19 mouse cellular contexts compared by ENCODE assay signal in genomic region chr1:120817563-120817962, GRCm38 (mm10).
DNase-seq lines count a peak whose midpoint lies in the region; ATAC-seq and TF ChIP-seq lines count a peak whose summit lies in the region.
"Had no signal": no experiment of that assay in that cellular context is flagged by ENCODE, and none has a peak within 500 bp of the region (broad histone marks: within the 10 kb centered on the region; RNA-seq: fewer than 3 reads in every experiment).

No protein-coding gene starts in this region.

- no peaks in the 10 kb centered on the region for H3K27me3 ChIP-seq in hindbrain, embryonic 16.5 days (replicated peaks; ENCODE audit: control insufficient read depth, insufficient read depth, low read length)
- H3K27me3 ChIP-seq in hindbrain, embryonic 12.5 days: no peaks in the 10 kb centered on the region
- H3K27me3 ChIP-seq in neural tube, embryonic 15.5 days (replicated peaks): no peaks in the 10 kb centered on the region
- H3K27me3 ChIP-seq: embryonic facial prominence, embryonic 15.5 days; liver, embryonic 12.5 days; midbrain, embryonic 12.5 days had no signal

- H3K4me2 ChIP-seq in hindbrain, embryonic 16.5 days (ENCODE audit: low read length): no peak overlapping the region
- H3K4me2 ChIP-seq in hindbrain, embryonic 12.5 days (replicated peaks): no peak overlapping the region
- no peak overlapping the region for H3K4me2 ChIP-seq in neural tube, embryonic 15.5 days
- H3K4me2 ChIP-seq: embryonic facial prominence, embryonic 15.5 days; limb, embryonic 13.5 days; liver, embryonic 12.5 days; midbrain, embryonic 12.5 days had no signal

- intact Hi-C loops in heart, postnatal 10 days (cut with DNase I): loop anchor here (5.0 kb wide), 1 partner anchor 210 kb away; no protein-coding TSS in a partner anchor

- no peak overlapping the region for H3K27ac ChIP-seq in hindbrain, embryonic 16.5 days (ENCODE audit: low read depth, low read length)
- H3K27ac ChIP-seq in hindbrain, embryonic 12.5 days: no peak overlapping the region
- no peak overlapping the region for H3K27ac ChIP-seq in neural tube, embryonic 15.5 days (replicated peaks)
- H3K27ac ChIP-seq: embryonic facial prominence, embryonic 15.5 days; limb, embryonic 13.5 days; liver, embryonic 12.5 days; midbrain, embryonic 12.5 days had no signal

- peak; percentile 62; the same call in 1 of the 2 replicates for ATAC-seq in hindbrain, embryonic 16.5 days
- no peak for ATAC-seq in hindbrain, embryonic 12.5 days (ENCODE audit: low FRiP score)
- peak; percentile 69; the same call in 1 of the 2 replicates for ATAC-seq in neural tube, embryonic 15.5 days (ENCODE audit: low FRiP score)
- ATAC-seq: liver, embryonic 12.5 days had no signal

- no peaks in the 10 kb centered on the region for H3K36me3 ChIP-seq in hindbrain, embryonic 16.5 days (ENCODE audit: control insufficient read depth, insufficient read depth, low read length)
- no peaks in the 10 kb centered on the region for H3K36me3 ChIP-seq in hindbrain, embryonic 12.5 days
- H3K36me3 ChIP-seq in neural tube, embryonic 15.5 days: no peaks in the 10 kb centered on the region
- H3K36me3 ChIP-seq: embryonic facial prominence, embryonic 15.5 days; limb, embryonic 13.5 days; liver, embryonic 12.5 days; midbrain, embryonic 12.5 days had no signal

- no peak overlapping the region for H3K4me3 ChIP-seq in hindbrain, embryonic 16.5 days (ENCODE audit: low read length)
- H3K4me3 ChIP-seq in hindbrain, embryonic 12.5 days: no peak overlapping the region
- no peak overlapping the region for H3K4me3 ChIP-seq in neural tube, embryonic 15.5 days (replicated peaks)
- H3K4me3 ChIP-seq: embryonic facial prominence, embryonic 15.5 days; limb, embryonic 13.5 days; liver, embryonic 12.5 days; midbrain, embryonic 12.5 days had no signal

- H3K9ac ChIP-seq in hindbrain, embryonic 16.5 days (ENCODE audit: low read depth, low read length): no peak overlapping the region
- no peak overlapping the region for H3K9ac ChIP-seq in hindbrain, embryonic 12.5 days
- H3K9ac ChIP-seq in neural tube, embryonic 15.5 days (replicated peaks): no peak overlapping the region
- H3K9ac ChIP-seq: embryonic facial prominence, embryonic 15.5 days; limb, embryonic 13.5 days; liver, embryonic 12.5 days; midbrain, embryonic 12.5 days had no signal

- DNase-seq in Muller cell, postnatal 12 days (ENCODE audit: inconsistent ontology term): peak; percentile 57
- DNase-seq in brain, embryonic 14.5 days (ENCODE audit: low read depth): peak; percentile 89
- no peak for DNase-seq in spleen, postnatal 36 days (ENCODE audit: low spot score in 2 of 2)
- DNase-seq in heart, postnatal 10 days: no peak
- DNase-seq: adrenal gland, postnatal 14 days; cerebellum, adult 8-10 months; heart, postnatal 36 days; kidney, adult 11 months; layer of hippocampus, adult 9-11 months; lung, adult 18-20 months; lung, postnatal 14 days; thymus, postnatal 14 days had no signal

- WGBS in hindbrain, embryonic 16.5 days: 15% methylated on average over 1 of the region's 1 CpGs
- 22% methylated on average over 1 of the region's 1 CpGs for WGBS in hindbrain, embryonic 12.5 days
- WGBS in neural tube, embryonic 15.5 days: 18% methylated on average over 1 of the region's 1 CpGs

- TF ChIP-seq CTCF in brain, embryonic 14.5 days (IDR thresholded peaks at IDR 0.05; ENCODE audit: borderline replicate concordance, extremely low read depth, insufficient read depth, insufficient read length): no peak

- TF ChIP-seq POLR2A in brain, embryonic 14.5 days (IDR thresholded peaks at IDR 0.05; ENCODE audit: borderline replicate concordance, extremely low read depth, insufficient read depth, insufficient read length, poor library complexity, severe bottlenecking): no peak

- H3K9me3 ChIP-seq in hindbrain, embryonic 16.5 days (ENCODE audit: control insufficient read depth, low read length): peaks cover 2% of the 10 kb centered on the region; the same call in 1 of the 2 replicates
- no peaks in the 10 kb centered on the region for H3K9me3 ChIP-seq in hindbrain, embryonic 12.5 days (replicated peaks)
- H3K9me3 ChIP-seq in neural tube, embryonic 15.5 days (replicated peaks): no peaks in the 10 kb centered on the region
- H3K9me3 ChIP-seq: embryonic facial prominence, embryonic 15.5 days; liver, embryonic 12.5 days; midbrain, embryonic 12.5 days had no signal

- H3K4me1 ChIP-seq in hindbrain, embryonic 16.5 days (ENCODE audit: control insufficient read depth, insufficient read depth, low read depth, low read length): no peaks in the 10 kb centered on the region
- H3K4me1 ChIP-seq in hindbrain, embryonic 12.5 days: no peaks in the 10 kb centered on the region
- H3K4me1 ChIP-seq in neural tube, embryonic 15.5 days: no peaks in the 10 kb centered on the region
- H3K4me1 ChIP-seq: embryonic facial prominence, embryonic 15.5 days; limb, embryonic 13.5 days; liver, embryonic 12.5 days; midbrain, embryonic 12.5 days had no signal

Comparison
In these comparisons a context has a peak if more than half of its experiments do, and no peak if none do; other contexts are left out.
1. DNase-seq: peak in Muller cell, postnatal 12 days (single experiment) and brain, embryonic 14.5 days (single experiment); none in spleen, postnatal 36 days (0 of 2) and heart, postnatal 10 days (0 of 2).